Mouse (Mus musculus): Measurements from ENCODE around the gene St6gal1. TPM values are rescaled to one million over a fixed set of nuclear protein-coding genes. Genes with fewer than 3 reads are reported as not detected.
A peak's percentile ranks its signal among the peaks of the same experiment; 100 is the strongest.

St6gal1 gene
- total RNA-seq, 2 experiments from 2014 or later = 19.1 to 23.2 TPM

DNA sequence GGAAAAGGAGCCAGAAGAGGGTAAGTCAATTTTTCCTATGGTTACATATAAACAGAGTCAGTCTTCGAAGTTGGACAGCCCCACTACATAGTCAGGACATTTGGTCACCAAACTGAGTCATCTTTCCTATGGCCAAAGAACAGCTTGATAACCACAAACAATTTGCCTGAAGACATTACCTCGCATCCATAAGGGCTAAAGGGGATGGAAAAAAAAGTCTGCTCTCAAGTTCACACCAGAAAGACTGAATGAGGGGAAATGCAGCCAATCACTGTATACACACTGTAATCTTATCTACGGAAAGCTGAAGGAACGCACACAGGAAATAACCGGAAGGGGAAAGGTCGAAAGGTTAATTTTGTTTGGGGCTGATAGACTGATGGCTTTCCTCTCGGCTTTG lies 6.2 kb upstream of the St6gal1 start:
- no peak for DNase-seq
- intact Hi-C loops (cut with DNase I) = no loop called here

GRCm38 (mm10) chr16:23223166-23223870 lies 1.2 kb upstream of the St6gal1 start:
- DNase-seq = peak; percentile 21
- intact Hi-C loops (cut with DNase I) = no loop called here

- DNase-seq = no peak
- intact Hi-C loops (cut with DNase I) = no loop called here
Measured at GRCm38 (mm10) chr16:23223871-23224469, 570 bp upstream of the St6gal1 start.

GRCm38 (mm10) chr16:23225069-23225721 lies 655 bp downstream of the St6gal1 start:
- intact Hi-C loops (cut with DNase I) = loop anchor here (5.0 kb wide), 1 partner anchor 177 kb away; no protein-coding TSS in a partner anchor
- DNase-seq = peak; percentile 57

- intact Hi-C loops (cut with DNase I) = loop anchor here (5.0 kb wide), 1 partner anchor 176 kb away; no protein-coding TSS in a partner anchor
- peak; percentile 59 for DNase-seq
Measured at GRCm38 (mm10) chr16:23225821-23226600, 1.5 kb downstream of the St6gal1 start.

DNA sequence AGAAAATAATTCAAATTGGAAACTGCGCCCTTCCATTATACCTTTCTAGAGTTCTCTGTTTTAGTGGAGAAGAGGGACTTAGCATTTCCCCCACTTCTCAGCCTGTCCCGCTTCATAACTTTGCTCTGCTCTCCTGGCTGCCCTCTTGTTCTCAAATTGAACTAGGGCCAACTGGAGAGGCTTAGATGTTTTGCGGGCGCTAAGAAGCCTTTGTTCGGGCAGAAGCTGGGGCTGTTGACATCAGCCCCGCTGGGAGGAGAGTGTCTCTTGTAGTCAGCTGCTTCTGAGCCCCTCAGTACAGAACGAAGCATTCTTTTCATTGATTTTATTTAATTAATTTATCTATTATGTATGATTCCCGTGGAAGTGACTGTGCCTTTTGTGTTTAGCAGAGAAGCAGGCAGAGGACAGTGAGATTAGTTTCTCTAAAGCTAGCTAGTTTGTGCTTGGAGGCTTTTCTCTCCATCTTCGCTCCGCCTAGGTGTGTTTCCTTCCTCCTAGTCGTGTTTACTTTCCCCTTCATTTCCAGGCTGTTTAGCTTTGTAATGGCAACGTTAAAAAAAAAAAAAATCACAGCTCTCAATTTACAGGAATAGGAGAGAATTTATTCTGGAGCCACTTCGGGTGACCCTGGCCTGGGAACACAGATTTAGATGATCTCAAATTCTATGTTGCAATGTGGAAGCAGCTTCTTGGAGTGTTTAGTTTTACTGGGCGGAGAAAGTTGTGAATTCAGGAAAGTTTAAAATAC lies 2.2 kb downstream of the St6gal1 start:
- intact Hi-C loops (cut with DNase I) = loop anchor here (5.0 kb wide), 1 partner anchor 176 kb away; no protein-coding TSS in a partner anchor
- DNase-seq = peak; percentile 26

DNA sequence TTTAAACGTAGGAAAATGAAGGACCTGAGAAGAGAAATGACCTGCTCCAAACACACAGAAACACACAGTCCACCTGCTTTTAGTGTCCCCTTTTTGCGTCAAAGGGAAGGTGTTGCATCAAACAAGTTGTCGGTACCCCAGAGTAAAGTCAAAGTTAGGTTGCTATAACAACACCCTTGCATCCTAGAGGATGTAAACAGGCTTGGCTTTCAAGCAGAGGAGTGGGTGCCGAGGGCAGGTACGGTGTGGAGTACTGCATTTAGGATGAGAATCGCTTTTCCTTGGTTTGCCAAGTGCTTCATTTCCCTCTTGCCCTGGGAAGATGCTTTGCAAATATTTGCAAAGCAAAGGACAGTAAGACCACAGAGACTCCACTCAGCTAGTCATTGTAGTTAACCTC lies 3.3 kb downstream of the St6gal1 start:
- intact Hi-C loops (cut with DNase I) = loop anchor here (5.0 kb wide), 1 partner anchor 174 kb away; no protein-coding TSS in a partner anchor
- no peak for DNase-seq

DNA sequence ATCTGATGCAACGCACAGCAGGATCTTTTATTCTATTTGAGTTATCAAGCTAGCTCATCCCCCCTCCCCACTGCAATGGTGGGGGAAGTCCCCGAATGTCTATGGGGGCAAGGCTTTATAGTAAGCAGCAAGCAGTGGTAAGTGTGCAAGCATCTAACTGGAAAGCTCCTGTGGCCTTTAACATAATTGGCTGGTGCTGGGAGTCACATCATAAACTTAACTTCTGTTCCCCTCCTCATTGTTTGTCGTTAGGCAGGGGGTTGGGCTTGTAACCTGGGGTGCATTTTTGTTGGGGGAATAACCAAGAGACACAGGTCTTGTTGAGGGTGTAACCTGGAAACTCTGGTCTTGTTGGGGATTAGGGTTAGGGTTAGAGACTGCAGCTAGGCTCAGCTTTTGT lies 3.9 kb downstream of the St6gal1 start:
- DNase-seq = no peak
- intact Hi-C loops (cut with DNase I) = loop anchor here (5.0 kb wide), 1 partner anchor 174 kb away; no protein-coding TSS in a partner anchor

DNA sequence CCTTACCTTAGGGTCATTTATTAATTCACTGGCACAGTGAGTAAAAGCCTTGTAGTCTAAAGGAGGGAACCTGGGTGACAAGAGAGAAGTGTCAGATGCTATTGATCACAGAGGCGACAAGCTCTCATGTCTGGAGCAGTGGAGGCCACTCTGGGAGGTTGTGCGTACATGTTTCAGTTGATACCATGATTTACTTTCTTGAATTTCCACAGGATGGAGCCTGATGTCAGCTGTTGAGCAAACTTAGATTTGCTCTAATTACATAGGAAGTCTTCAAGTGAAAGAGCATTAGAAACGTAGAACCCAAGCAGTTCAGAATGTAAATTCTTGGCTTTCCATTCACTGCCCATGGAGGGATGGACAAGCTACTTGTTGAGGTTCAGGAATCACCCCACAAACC lies 5.4 kb downstream of the St6gal1 start:
- intact Hi-C loops (cut with DNase I) = loop anchor here (5.0 kb wide), 1 partner anchor 172 kb away; no protein-coding TSS in a partner anchor
- no peak for DNase-seq

- DNase-seq = no peak
- intact Hi-C loops (cut with DNase I) = no loop called here
Measured at GRCm38 (mm10) chr16:23231168-23231567, 6.6 kb downstream of the St6gal1 start.

DNA sequence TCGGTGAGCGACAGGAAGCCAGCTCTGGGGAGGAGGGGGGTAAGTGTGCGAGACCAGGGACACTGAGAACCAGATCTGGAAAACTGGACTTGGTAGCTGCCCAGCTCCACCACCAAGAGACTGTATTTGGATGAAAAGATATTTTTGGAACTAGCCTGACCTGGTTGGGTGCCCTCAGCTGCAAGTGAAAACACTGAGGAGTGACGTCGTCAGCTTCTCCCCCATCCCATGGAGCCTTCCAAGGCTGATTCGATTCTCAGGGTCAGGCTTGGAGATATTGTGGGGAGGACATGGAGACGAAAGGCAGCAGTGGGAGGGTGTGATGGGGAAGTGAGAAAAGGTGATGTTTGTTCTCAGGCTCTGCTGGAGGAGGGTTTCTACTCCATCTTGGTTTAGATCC lies 8.2 kb downstream of the St6gal1 start:
- DNase-seq = no peak
- intact Hi-C loops (cut with DNase I) = no loop called here

GRCm38 (mm10) chr16:23233496-23233895 lies 9.0 kb downstream of the St6gal1 start:
- intact Hi-C loops (cut with DNase I) = no loop called here
- DNase-seq = no peak

DNA sequence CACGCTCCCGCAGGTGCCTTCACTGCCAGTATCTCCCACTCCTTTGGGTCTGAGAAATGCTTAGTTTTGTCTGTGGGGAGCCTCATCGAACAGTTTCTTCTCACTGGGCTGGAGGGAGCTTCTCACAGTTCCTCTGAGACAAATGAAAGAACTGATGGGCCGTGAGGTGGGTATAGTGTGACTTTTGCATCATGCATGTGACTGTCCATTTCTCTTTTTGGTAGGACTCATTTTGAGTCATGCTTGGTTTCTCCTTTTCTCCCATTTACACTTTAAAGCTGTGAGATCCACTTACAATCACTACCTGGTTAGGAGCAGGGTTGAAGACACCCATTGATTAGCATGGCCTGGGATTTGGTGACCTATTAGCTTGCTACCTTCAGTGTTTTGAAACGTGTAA lies 10.0 kb downstream of the St6gal1 start:
- intact Hi-C loops (cut with DNase I) = no loop called here
- DNase-seq = no peak

- DNase-seq = no peak
Measured at GRCm38 (mm10) chr16:23235173-23235694, 10.7 kb downstream of the St6gal1 start.

DNA sequence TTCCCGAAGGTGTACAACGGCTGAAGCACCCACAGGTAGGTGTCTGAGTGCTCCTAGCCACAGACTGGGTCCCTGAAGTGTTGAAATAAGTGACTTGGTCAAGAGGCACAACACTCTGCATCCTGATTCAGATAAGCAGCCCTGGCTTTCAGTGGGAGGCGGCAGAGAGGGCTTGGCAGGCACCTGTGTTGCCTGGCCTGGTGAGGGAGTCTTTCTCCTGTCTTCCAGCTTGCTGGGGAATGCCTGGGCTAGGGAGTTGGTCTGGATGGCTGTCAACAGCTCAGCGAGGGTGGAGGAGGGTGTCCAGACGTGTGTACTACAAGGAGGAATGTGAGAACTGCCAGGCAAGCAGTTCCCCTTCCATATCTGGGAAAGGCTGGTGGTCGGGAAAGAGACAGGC lies 15.0 kb downstream of the St6gal1 start:
- no peak for DNase-seq
- intact Hi-C loops (cut with DNase I) = no loop called here

More at GRCm38 (mm10) chr16:23235173-23235694, 10.7 kb downstream of the St6gal1 start:
- intact Hi-C loops (cut with DNase I) = no loop called here

GRCm38 (mm10) chr16:23240049-23240949 lies 15.8 kb downstream of the St6gal1 start:
- peak; percentile 92 for DNase-seq
- intact Hi-C loops (cut with DNase I) = no loop called here

GRCm38 (mm10) chr16:23240950-23241259 lies 16.4 kb downstream of the St6gal1 start:
- intact Hi-C loops (cut with DNase I) = no loop called here
- DNase-seq = no peak

- intact Hi-C loops (cut with DNase I) = no loop called here
Measured at GRCm38 (mm10) chr16:23243726-23244425, 19.3 kb downstream of the St6gal1 start.

More at GRCm38 (mm10) chr16:23243726-23244425, 19.3 kb downstream of the St6gal1 start:
- no peak for DNase-seq

Measured in left cerebral cortex, postnatal 4 days (tissue).